Mouse (Mus musculus): Measurements from ENCODE around the gene Prg4.

DNA sequence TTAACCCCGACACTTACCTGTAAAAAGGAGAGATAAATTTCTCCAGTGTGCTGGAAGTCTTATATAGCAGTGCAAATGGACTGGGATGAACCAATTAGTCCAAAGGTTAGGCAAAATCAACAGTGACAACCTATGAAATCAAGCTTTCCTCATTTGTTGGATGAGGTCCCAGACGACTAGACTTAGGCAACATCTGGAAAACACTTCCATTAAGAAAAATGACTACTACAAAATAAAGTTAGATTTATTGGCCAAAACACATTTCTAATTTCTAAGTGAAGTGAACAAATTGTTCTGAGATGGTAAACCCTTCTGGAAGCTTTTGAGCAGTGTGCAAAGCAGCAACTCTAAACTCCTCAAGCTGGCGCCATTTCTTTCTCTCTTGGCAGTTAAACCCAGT lies at the start of gene Prg4:
- TF ChIP-seq CTCF (IDR thresholded peaks at IDR 0.05; ENCODE audit: extremely low read depth, insufficient read depth, insufficient read length, insufficient replicate concordance), result no peak
- TF ChIP-seq POLR2A (IDR thresholded peaks at IDR 0.05; ENCODE audit: low read depth, low read length), result no peak
